Mouse (Mus musculus) lung, embryonic 14.5 days (tissue): ENCODE measurements around the gene Ccnd1. TPM values are rescaled to one million over a fixed set of nuclear protein-coding genes. Genes with fewer than 3 reads are reported as not detected.

Experiments
- ATAC-seq: fragments of 200-750 bp; cut with Nextera tagmentation; 2 replicates; pipeline ENCODE4 v1.8.0; 2017; ENCODE audit warnings: mild to moderate bottlenecking, moderate TSS enrichment, moderate library complexity; ENCODE audit not compliant: insufficient read depth
- DNase-seq: peaks from one replicate; pipeline ENCODE4 v3.0.0-alpha.2; 2015
- H3K27ac ChIP-seq: fragments of 300-500 bp; sonication (generic); 2 replicates; pipeline ENCODE4 v1.5.1; 2014; ENCODE audit warnings: low read depth, mild to moderate bottlenecking, moderate library complexity
- H3K27me3 ChIP-seq: fragments of 300-500 bp; sonication (generic); 2 replicates; pipeline ENCODE4 v1.6.1; 2014; ENCODE audit warnings: low read length, control low read depth; ENCODE audit not compliant: insufficient read depth
- H3K36me3 ChIP-seq: fragments of 300-500 bp; sonication (generic); 2 replicates; pipeline ENCODE4 v1.6.1; 2014; ENCODE audit warnings: control low read depth; ENCODE audit not compliant: insufficient read depth
- H3K4me1 ChIP-seq: fragments of 300-500 bp; sonication (generic); 2 replicates; pipeline ENCODE4 v1.6.1; 2014; ENCODE audit warnings: antibody characterized with exemption, control low read depth; ENCODE audit not compliant: insufficient read depth
- H3K4me2 ChIP-seq: fragments of 300-500 bp; sonication (generic); 2 replicates; pipeline ENCODE4 v1.6.1; 2014; ENCODE audit warnings: mild to moderate bottlenecking
- H3K4me3 ChIP-seq: fragments of 300-500 bp; sonication (generic); 2 replicates; pipeline ENCODE4 v1.5.1; 2014; ENCODE audit warnings: low read depth, low read length
- H3K9ac ChIP-seq: fragments of 300-500 bp; sonication (generic); 2 replicates; pipeline ENCODE4 v1.6.1; 2014
- H3K9me3 ChIP-seq: fragments of 300-500 bp; sonication (generic); 2 replicates; pipeline ENCODE4 v1.6.1; 2016; ENCODE audit warnings: low read depth, low read length, control low read depth
- CTCF ChIP-seq: IDR thresholded peaks from 2 replicates; pipeline ENCODE4 v1.5.1; 2016; ENCODE audit warnings: antibody characterized with exemption, low read depth
- WGBS: fragments of 180-500 bp; shearing (Covaris S2); extraction: QIAGEN DNeasy Blood & Tissue Kit; methylation state at CpG from one replicate; pipeline ENCODE4 v1.1.7; 2014; 5-methylcytosine and 5-hydroxymethylcytosine counted together
- polyA plus RNA-seq: library from polyadenylated mRNA; unstranded; fragments of >200 nt; fragmentation: Nextera tagmentation; extraction: Ambion mirVana; gene quantifications from 2 replicates; pipeline ENCODE4 v1.2.1, GENCODE M21; 2014

The Ccnd1 gene
- polyA plus RNA-seq, 1 experiment from 2014 or later = 154 TPM

DNA sequence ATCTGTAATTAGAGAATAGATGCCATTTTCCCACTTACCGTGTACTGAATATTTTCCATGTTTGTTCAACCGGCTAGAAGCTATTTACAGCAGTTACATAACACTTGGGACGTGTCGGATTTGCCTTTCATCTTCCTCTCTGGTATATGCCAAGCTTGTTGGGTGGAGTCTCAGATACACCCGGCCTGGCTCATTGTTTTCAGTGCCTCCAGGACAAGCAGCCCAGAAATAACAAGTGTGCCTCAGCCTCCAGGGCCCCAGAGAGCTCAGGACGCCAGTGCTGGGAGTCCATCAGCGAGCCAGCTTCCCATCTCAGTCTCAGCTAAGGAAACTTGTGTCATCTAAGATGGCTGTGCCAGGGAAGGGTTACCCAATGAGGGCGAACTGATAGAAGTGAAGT lies 33.7 kb upstream of the Ccnd1 start:
- Histone ChIP-seq H3K9ac (no peak overlapping the region), H3K27ac (no peak overlapping the region), H3K4me1 (no peaks in the 10 kb centered on the region), H3K4me3 (no peak overlapping the region), H3K36me3 (no peaks in the 10 kb centered on the region), H3K9me3 (no peaks in the 10 kb centered on the region), H3K27me3 (no peaks in the 10 kb centered on the region), H3K4me2 (no peak overlapping the region)
- 60% methylated on average over 8 of the region's 8 CpGs for WGBS
- ATAC-seq = no peak
- no peak for TF ChIP-seq CTCF
- peak; percentile 17 for DNase-seq

- Histone ChIP-seq H3K4me1 (no peaks in the 10 kb centered on the region), H3K27ac (no peak overlapping the region), H3K36me3 (no peaks in the 10 kb centered on the region), H3K9ac (no peak overlapping the region), H3K4me3 (no peak overlapping the region), H3K4me2 (no peak overlapping the region), H3K9me3 (no peaks in the 10 kb centered on the region), H3K27me3 (no peaks in the 10 kb centered on the region)
- ATAC-seq (no peak), DNase-seq (no peak)
- WGBS = 41% methylated on average over 2 of the region's 2 CpGs
- no peak for TF ChIP-seq CTCF
Observed at GRCm38 (mm10) chr7:144971769-144972168, 32.0 kb upstream of the Ccnd1 start.

GRCm38 (mm10) chr7:144970997-144971768 lies 31.5 kb upstream of the Ccnd1 start:
- Histone ChIP-seq H3K27me3 (no peaks in the 10 kb centered on the region), H3K4me1 (no peaks in the 10 kb centered on the region), H3K9ac (no peak overlapping the region), H3K9me3 (no peaks in the 10 kb centered on the region), H3K27ac (no peak overlapping the region), H3K36me3 (no peaks in the 10 kb centered on the region), H3K4me3 (no peak overlapping the region), H3K4me2 (no peak overlapping the region)
- TF ChIP-seq CTCF = 0 out of 2 replicates have a peak, but pooled peaks have one; percentile 6
- 57% methylated on average over 8 of the region's 8 CpGs for WGBS
- 0 out of 2 replicates have a peak, but pooled peaks have one; percentile 17 for ATAC-seq
- no peak for DNase-seq

- Histone ChIP-seq H3K36me3 (no peaks in the 10 kb centered on the region), H3K27me3 (no peaks in the 10 kb centered on the region), H3K4me2 (no peak overlapping the region), H3K27ac (no peak overlapping the region), H3K9me3 (no peaks in the 10 kb centered on the region), H3K4me3 (no peak overlapping the region), H3K9ac (no peak overlapping the region), H3K4me1 (no peaks in the 10 kb centered on the region)
- TF ChIP-seq CTCF = no peak
- ATAC-seq = no peak
- 72% methylated on average over 5 of the region's 5 CpGs for WGBS
- DNase-seq = no peak
Observed at GRCm38 (mm10) chr7:144965893-144966292, 26.2 kb upstream of the Ccnd1 start.

GRCm38 (mm10) chr7:144964316-144964715 lies 24.6 kb upstream of the Ccnd1 start:
- 81% methylated on average over 4 of the region's 4 CpGs for WGBS

DNA sequence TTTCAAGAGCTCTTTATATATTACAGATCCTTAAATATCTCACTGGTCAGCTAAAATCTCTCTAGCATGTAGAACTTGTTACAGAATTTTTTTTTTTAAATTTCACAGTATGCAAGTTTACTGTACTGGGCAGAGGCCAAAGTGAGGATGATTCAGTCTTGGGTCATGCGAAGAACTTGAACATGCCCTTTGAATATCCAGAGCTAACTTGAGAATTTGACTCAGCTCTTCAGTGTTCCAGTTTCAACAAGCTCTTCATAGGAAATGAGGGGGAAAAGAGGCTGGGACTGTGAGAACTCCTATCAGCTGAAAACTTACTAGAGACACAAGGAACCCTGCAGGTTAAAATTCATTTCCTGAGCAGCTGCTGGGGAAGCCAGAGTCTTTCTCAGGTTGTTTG lies 24.2 kb upstream of the Ccnd1 start:
- Histone ChIP-seq H3K4me1 (no peaks in the 10 kb centered on the region), H3K9me3 (no peaks in the 10 kb centered on the region), H3K4me3 (no peak overlapping the region), H3K4me2 (no peak overlapping the region), H3K36me3 (no peaks in the 10 kb centered on the region), H3K27me3 (no peaks in the 10 kb centered on the region), H3K9ac (no peak overlapping the region), H3K27ac (no peak overlapping the region)
- TF ChIP-seq CTCF = no peak
- 85% methylated on average over 1 of the region's 1 CpGs for WGBS
- ATAC-seq (no peak), DNase-seq (no peak)

More at GRCm38 (mm10) chr7:144964316-144964715, 24.6 kb upstream of the Ccnd1 start:
- no peaks in the 10 kb centered on the region for H3K9me3 ChIP-seq
- H3K9ac ChIP-seq = no peak overlapping the region
- no peaks in the 10 kb centered on the region for H3K27me3 ChIP-seq
- H3K36me3 ChIP-seq = no peaks in the 10 kb centered on the region
- no peak for TF ChIP-seq CTCF
- H3K4me1 ChIP-seq = no peaks in the 10 kb centered on the region
- no peak overlapping the region for H3K27ac ChIP-seq
- DNase-seq (no peak), ATAC-seq (no peak)
- H3K4me2 ChIP-seq = no peak overlapping the region
- no peak overlapping the region for H3K4me3 ChIP-seq

DNA sequence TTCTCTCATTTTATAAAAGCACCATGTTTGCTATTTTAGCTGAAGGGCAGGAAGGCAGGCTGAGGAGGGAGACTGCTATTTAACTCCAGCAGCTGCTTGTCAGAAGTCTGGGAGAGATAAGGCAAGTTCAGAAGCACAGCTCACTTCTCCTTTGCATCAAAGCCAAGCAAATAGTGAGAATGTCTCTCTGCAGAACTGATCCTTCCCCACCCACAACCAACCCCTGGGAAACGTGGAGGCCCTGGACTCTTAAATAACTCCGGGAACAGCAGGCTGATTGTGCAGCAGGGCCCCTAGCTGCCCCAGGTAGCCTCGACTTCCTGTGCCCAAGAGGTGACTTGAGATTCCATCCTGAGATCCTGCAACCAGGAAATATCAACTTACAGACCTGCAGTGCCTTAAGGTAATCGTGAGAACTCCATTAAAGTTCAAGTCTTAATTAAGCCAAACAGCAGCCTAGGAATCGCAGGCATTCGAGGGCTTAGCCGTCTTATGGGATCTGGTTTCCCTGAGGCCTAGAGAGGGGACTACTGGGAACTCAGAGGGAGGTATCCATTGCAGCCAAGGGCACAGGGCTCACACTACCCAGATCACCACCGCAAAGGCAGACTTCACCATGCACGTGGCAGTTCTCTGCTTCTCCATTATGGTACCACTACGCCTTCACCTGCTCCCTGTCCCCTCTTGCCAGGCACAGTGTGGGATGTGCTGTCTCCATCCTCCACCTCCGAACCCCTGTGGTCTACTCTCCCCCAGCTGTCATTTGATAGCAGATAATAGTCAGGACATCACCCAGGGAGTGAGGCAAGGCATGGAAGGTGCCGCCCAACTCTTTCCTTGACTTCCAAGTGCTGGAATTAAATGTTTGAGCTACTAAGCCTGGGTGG lies 19.0 kb upstream of the Ccnd1 start:
- ATAC-seq (no peak; the same call in 1 of the 2 replicates), DNase-seq (peak; percentile 53)
- H3K9ac ChIP-seq = no peak overlapping the region
- no peak for TF ChIP-seq CTCF
- H3K4me1 ChIP-seq = no peaks in the 10 kb centered on the region
- H3K4me2 ChIP-seq = no peak overlapping the region
- no peaks in the 10 kb centered on the region for H3K9me3 ChIP-seq
- H3K27ac ChIP-seq = peak overlapping the region; percentile 0; the same call in 1 of the 2 replicates
- H3K27me3 ChIP-seq = no peaks in the 10 kb centered on the region
- no peaks in the 10 kb centered on the region for H3K36me3 ChIP-seq
- 49% methylated on average over 12 of the region's 12 CpGs for WGBS
- no peak overlapping the region for H3K4me3 ChIP-seq
